Mouse (Mus musculus): Measurements from ENCODE around the gene Negr1.

Negr1 gene

GRCm38 (mm10) chr3:156921369-156921768, 359.8 kb downstream of the Negr1 start:
- no peaks in the 10 kb centered on the region for H3K4me1 ChIP-seq (replicated peaks; ENCODE audit: low read depth, low read length)
- H3K9me3 ChIP-seq (ENCODE audit: low read length), result no peaks in the 10 kb centered on the region
- H3K36me3 ChIP-seq (ENCODE audit: insufficient read depth, low read length), result no peaks in the 10 kb centered on the region
- H3K27me3 ChIP-seq (ENCODE audit: insufficient read depth, low read length), result no peaks in the 10 kb centered on the region
- no peak overlapping the region for H3K4me3 ChIP-seq (replicated peaks; ENCODE audit: low read length)
- TF ChIP-seq POU5F1 (IDR thresholded peaks at IDR 0.05; ENCODE audit: borderline replicate concordance, low read length) (no peak), NANOG (IDR thresholded peaks at IDR 0.05; ENCODE audit: borderline replicate concordance, low read length) (no peak), CTCF (conservative IDR thresholded peaks at IDR 0.05; ENCODE audit: low read length) (no peak)

DNA sequence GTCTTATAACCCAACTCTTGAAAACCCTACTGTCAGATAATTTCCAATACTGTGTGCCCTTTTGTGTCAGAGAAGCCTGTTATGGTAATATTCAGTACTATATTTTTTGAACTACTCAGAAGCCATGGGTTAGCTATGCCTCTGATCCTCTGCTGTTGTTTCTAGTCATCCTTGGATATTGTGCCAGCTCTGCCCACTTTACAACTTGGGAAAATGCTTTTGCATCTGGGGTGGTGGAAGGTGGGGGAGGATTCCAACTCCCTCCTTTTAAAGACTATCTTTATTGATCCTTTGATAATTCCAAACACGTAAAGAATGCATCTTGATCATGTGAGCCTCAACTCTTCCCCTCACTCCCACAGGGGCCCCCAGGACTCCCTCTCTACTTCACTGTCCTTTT, 361.6 kb downstream of the Negr1 start:
- no peak for TF ChIP-seq POU5F1 (IDR thresholded peaks at IDR 0.05; ENCODE audit: borderline replicate concordance, low read length)
- TF ChIP-seq NANOG (IDR thresholded peaks at IDR 0.05; ENCODE audit: borderline replicate concordance, low read length), result no peak
- no peak for TF ChIP-seq CTCF (conservative IDR thresholded peaks at IDR 0.05; ENCODE audit: low read length)
- H3K36me3 ChIP-seq (ENCODE audit: insufficient read depth, low read length), result no peaks in the 10 kb centered on the region
- no peaks in the 10 kb centered on the region for H3K27me3 ChIP-seq (ENCODE audit: insufficient read depth, low read length)
- no peak overlapping the region for H3K4me3 ChIP-seq (replicated peaks; ENCODE audit: low read length)
- no peaks in the 10 kb centered on the region for H3K9me3 ChIP-seq (ENCODE audit: low read length)
- no peaks in the 10 kb centered on the region for H3K4me1 ChIP-seq (replicated peaks; ENCODE audit: low read depth, low read length)

- no peaks in the 10 kb centered on the region for H3K36me3 ChIP-seq (ENCODE audit: insufficient read depth, low read length)
- H3K27me3 ChIP-seq (ENCODE audit: insufficient read depth, low read length), result no peaks in the 10 kb centered on the region
- TF ChIP-seq CTCF (conservative IDR thresholded peaks at IDR 0.05; ENCODE audit: low read length), result no peak
- no peak for TF ChIP-seq NANOG (IDR thresholded peaks at IDR 0.05; ENCODE audit: borderline replicate concordance, low read length)
- TF ChIP-seq POU5F1 (IDR thresholded peaks at IDR 0.05; ENCODE audit: borderline replicate concordance, low read length), result no peak
- no peak overlapping the region for H3K4me3 ChIP-seq (replicated peaks; ENCODE audit: low read length)
- H3K9me3 ChIP-seq (ENCODE audit: low read length), result no peaks in the 10 kb centered on the region
- H3K4me1 ChIP-seq (replicated peaks; ENCODE audit: low read depth, low read length), result no peaks in the 10 kb centered on the region
Measured at GRCm38 (mm10) chr3:156925102-156925501, 363.5 kb downstream of the Negr1 start.

DNA sequence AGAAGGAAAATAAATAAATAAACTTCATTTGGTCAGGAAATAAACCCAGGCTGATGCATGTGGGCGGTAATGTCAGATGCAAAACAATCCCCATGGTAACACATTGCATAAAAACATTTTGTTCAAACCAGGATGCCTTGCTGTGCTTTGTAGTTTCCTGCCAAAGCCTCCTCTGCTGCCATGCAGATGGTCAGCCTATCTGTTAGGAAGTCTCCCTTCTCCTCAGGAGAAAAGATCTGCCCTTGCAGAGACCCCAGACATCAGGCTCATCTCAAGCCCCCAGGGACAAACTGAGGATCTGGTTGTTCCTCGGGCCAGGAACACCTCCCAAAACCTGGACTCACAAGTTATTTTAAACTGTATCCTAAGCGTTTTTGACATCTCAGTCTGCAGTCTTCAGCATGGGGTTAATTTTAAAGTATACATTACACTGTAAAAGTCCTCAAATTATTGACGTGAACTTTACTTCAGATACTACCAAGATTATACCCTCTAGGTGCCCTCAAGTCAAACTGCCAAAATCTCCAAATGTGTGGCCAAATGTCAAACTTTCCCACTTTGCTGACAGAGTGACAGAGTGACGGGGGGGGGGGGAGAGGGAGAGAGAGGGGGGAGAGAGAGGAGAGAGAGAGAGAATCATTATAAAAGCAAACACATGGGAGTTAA, 366.9 kb downstream of the Negr1 start:
- Histone ChIP-seq H3K36me3 (ENCODE audit: insufficient read depth, low read length) (no peaks in the 10 kb centered on the region), H3K4me3 (replicated peaks; ENCODE audit: low read length) (no peak overlapping the region), H3K4me1 (replicated peaks; ENCODE audit: low read depth, low read length) (no peaks in the 10 kb centered on the region), H3K27me3 (ENCODE audit: insufficient read depth, low read length) (no peaks in the 10 kb centered on the region), H3K9me3 (ENCODE audit: low read length) (no peaks in the 10 kb centered on the region)
- no peak for TF ChIP-seq POU5F1 (IDR thresholded peaks at IDR 0.05; ENCODE audit: borderline replicate concordance, low read length)
- no peak for TF ChIP-seq NANOG (IDR thresholded peaks at IDR 0.05; ENCODE audit: borderline replicate concordance, low read length)
- no peak for TF ChIP-seq CTCF (conservative IDR thresholded peaks at IDR 0.05; ENCODE audit: low read length)

DNA sequence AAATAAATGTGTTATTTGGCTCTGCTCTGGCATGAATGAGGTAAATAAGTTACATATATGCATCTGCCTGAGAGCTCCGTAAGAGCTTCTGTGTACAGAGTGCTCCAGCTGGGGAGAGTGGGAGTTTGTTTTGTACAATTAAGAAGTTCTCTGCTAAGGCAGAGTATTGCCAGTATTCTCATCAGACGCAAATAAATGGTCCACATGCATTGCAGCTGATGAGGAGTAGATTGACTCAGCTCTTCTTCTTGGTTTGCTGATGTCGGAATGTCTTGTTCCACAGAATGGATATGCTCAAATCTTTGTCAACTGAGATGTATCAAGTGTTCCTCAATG, 367.4 kb downstream of the Negr1 start:
- H3K4me1 ChIP-seq (replicated peaks; ENCODE audit: low read depth, low read length), result no peaks in the 10 kb centered on the region
- no peak for TF ChIP-seq POU5F1 (IDR thresholded peaks at IDR 0.05; ENCODE audit: borderline replicate concordance, low read length)
- no peak for TF ChIP-seq NANOG (IDR thresholded peaks at IDR 0.05; ENCODE audit: borderline replicate concordance, low read length)
- TF ChIP-seq CTCF (conservative IDR thresholded peaks at IDR 0.05; ENCODE audit: low read length), result no peak
- H3K9me3 ChIP-seq (ENCODE audit: low read length), result no peaks in the 10 kb centered on the region
- H3K27me3 ChIP-seq (ENCODE audit: insufficient read depth, low read length), result no peaks in the 10 kb centered on the region
- H3K36me3 ChIP-seq (ENCODE audit: insufficient read depth, low read length), result no peaks in the 10 kb centered on the region
- H3K4me3 ChIP-seq (replicated peaks; ENCODE audit: low read length), result no peak overlapping the region

GRCm38 (mm10) chr3:156929677-156930440, 368.3 kb downstream of the Negr1 start:
- no peaks in the 10 kb centered on the region for H3K9me3 ChIP-seq (ENCODE audit: low read length)
- TF ChIP-seq POU5F1 (IDR thresholded peaks at IDR 0.05; ENCODE audit: borderline replicate concordance, low read length) (no peak), NANOG (IDR thresholded peaks at IDR 0.05; ENCODE audit: borderline replicate concordance, low read length) (no peak), CTCF (conservative IDR thresholded peaks at IDR 0.05; ENCODE audit: low read length) (no peak)

GRCm38 (mm10) chr3:156931011-156931410, 369.4 kb downstream of the Negr1 start:
- no peak overlapping the region for H3K4me3 ChIP-seq (replicated peaks; ENCODE audit: low read length)
- no peak for TF ChIP-seq POU5F1 (IDR thresholded peaks at IDR 0.05; ENCODE audit: borderline replicate concordance, low read length)
- no peak for TF ChIP-seq NANOG (IDR thresholded peaks at IDR 0.05; ENCODE audit: borderline replicate concordance, low read length)
- no peak for TF ChIP-seq CTCF (conservative IDR thresholded peaks at IDR 0.05; ENCODE audit: low read length)
- no peaks in the 10 kb centered on the region for H3K9me3 ChIP-seq (ENCODE audit: low read length)
- no peaks in the 10 kb centered on the region for H3K27me3 ChIP-seq (ENCODE audit: insufficient read depth, low read length)
- H3K4me1 ChIP-seq (replicated peaks; ENCODE audit: low read depth, low read length), result no peaks in the 10 kb centered on the region
- no peaks in the 10 kb centered on the region for H3K36me3 ChIP-seq (ENCODE audit: insufficient read depth, low read length)

More at GRCm38 (mm10) chr3:156929677-156930440, 368.3 kb downstream of the Negr1 start:
- Histone ChIP-seq H3K27me3 (ENCODE audit: insufficient read depth, low read length) (no peaks in the 10 kb centered on the region), H3K4me1 (replicated peaks; ENCODE audit: low read depth, low read length) (no peaks in the 10 kb centered on the region), H3K4me3 (replicated peaks; ENCODE audit: low read length) (no peak overlapping the region), H3K36me3 (ENCODE audit: insufficient read depth, low read length) (no peaks in the 10 kb centered on the region)

- H3K27me3 ChIP-seq (ENCODE audit: insufficient read depth, low read length), result no peaks in the 10 kb centered on the region
- no peaks in the 10 kb centered on the region for H3K9me3 ChIP-seq (ENCODE audit: low read length)
- no peaks in the 10 kb centered on the region for H3K4me1 ChIP-seq (replicated peaks; ENCODE audit: low read depth, low read length)
- no peaks in the 10 kb centered on the region for H3K36me3 ChIP-seq (ENCODE audit: insufficient read depth, low read length)
- no peak overlapping the region for H3K4me3 ChIP-seq (replicated peaks; ENCODE audit: low read length)
- TF ChIP-seq NANOG (IDR thresholded peaks at IDR 0.05; ENCODE audit: borderline replicate concordance, low read length), result no peak
- no peak for TF ChIP-seq CTCF (conservative IDR thresholded peaks at IDR 0.05; ENCODE audit: low read length)
- TF ChIP-seq POU5F1 (IDR thresholded peaks at IDR 0.05; ENCODE audit: borderline replicate concordance, low read length), result no peak
Measured at GRCm38 (mm10) chr3:156931540-156931939, 369.9 kb downstream of the Negr1 start.
